Mouse (Mus musculus) myocyte (in vitro differentiated cells): ENCODE data around the gene Nfatc2.

ENCODE experiments used
- CEBPB ChIP-seq: IDR thresholded peaks from 2 replicates; pipeline ENCODE4 v1.6.1; 2011; ENCODE audit warnings: mild to moderate bottlenecking, moderate library complexity; ENCODE audit not compliant: poor library complexity, insufficient read depth, severe bottlenecking
- MAX ChIP-seq: IDR thresholded peaks from one replicate; pipeline ENCODE4 v1.6.1; 2011; ENCODE audit warnings: low read depth, mild to moderate bottlenecking, control low read depth
- MYOG ChIP-seq, 3 experiments: IDR thresholded peaks; one replicate each; pipeline ENCODE4 v1.6.1; 2011; ENCODE audit warnings: control low read depth in 2 of 3, low read depth in 2 of 3, mild to moderate bottlenecking in 2 of 3; ENCODE audit not compliant: insufficient read length in 2 of 3, control insufficient read depth in 1 of 3, insufficient read depth in 1 of 3
- POLR2A ChIP-seq: IDR thresholded peaks from one replicate; pipeline ENCODE4 v1.6.1; 2011; ENCODE audit warnings: low read depth, mild to moderate bottlenecking, control low read depth, moderate library complexity; ENCODE audit not compliant: insufficient read length
- POLR2AphosphoS2 ChIP-seq: IDR thresholded peaks from one replicate; pipeline ENCODE4 v1.6.1; 2011; ENCODE audit warnings: low read depth, control low read depth; ENCODE audit not compliant: insufficient read length
- SRF ChIP-seq: IDR thresholded peaks from one replicate; pipeline ENCODE4 v1.6.1; 2011; ENCODE audit warnings: low read depth; ENCODE audit not compliant: control insufficient read depth, insufficient read length
- TCF12 ChIP-seq: IDR thresholded peaks from one replicate; pipeline ENCODE4 v1.6.1; 2011; ENCODE audit warnings: mild to moderate bottlenecking, control low read depth; ENCODE audit not compliant: poor library complexity, insufficient read depth, severe bottlenecking
- USF1 ChIP-seq: IDR thresholded peaks from one replicate; pipeline ENCODE4 v1.6.1; 2011; ENCODE audit warnings: low read depth, mild to moderate bottlenecking, control low read depth, moderate library complexity

DNA sequence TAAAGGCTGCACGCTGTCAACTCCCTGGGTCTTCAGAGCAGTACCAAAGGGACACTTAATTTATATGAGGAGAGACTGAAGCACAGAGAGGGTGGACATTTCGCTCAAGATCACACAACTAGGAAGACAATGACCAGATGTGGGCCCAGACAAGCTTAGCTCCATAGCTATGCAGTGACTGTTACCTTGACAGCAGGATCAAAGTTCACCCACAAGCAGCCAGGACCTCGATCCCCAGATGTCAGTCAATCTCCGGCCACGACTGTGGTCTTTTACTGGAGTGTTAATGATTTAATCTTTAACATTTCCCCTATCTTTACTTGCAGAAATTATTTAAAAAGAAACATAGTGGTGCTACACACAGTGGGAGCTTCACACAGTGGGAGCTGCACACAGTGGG lies 49.1 kb downstream of the Nfatc2 start:
- TF ChIP-seq MYOG (IDR thresholded peaks at IDR 0.05; ENCODE audit: control insufficient read depth in 1 of 3, insufficient read depth in 1 of 3, insufficient read length in 2 of 3, low read depth in 2 of 3) (no peak), POLR2A (no peak), CEBPB (no peak), MAX (no peak), TCF12 (no peak), POLR2AphosphoS2 (no peak), USF1 (no peak), SRF (no peak)
